Mouse (Mus musculus): ENCODE data around the gene Ncoa1.
A peak's percentile ranks its signal among the peaks of the same experiment; 100 is the strongest.
"Not testable (repeated sequence)": the region's sequence is repeated elsewhere in the genome, so short reads cannot be mapped to it uniquely, and the experiment has no call there.

Gene Ncoa1

GRCm38 (mm10) chr12:4476291-4476831 lies 621 bp downstream of the Ncoa1 start:
- peak; percentile 46 to 78 for DNase-seq (ENCODE audit: low spot score in 2 of 2)

- no peak for DNase-seq (ENCODE audit: low spot score in 2 of 2)
Observed at GRCm38 (mm10) chr12:4475251-4475993, 1.6 kb downstream of the Ncoa1 start.

- DNase-seq (ENCODE audit: low spot score in 2 of 2), result no peak
Observed at GRCm38 (mm10) chr12:4469115-4469514, 7.9 kb downstream of the Ncoa1 start.

DNA sequence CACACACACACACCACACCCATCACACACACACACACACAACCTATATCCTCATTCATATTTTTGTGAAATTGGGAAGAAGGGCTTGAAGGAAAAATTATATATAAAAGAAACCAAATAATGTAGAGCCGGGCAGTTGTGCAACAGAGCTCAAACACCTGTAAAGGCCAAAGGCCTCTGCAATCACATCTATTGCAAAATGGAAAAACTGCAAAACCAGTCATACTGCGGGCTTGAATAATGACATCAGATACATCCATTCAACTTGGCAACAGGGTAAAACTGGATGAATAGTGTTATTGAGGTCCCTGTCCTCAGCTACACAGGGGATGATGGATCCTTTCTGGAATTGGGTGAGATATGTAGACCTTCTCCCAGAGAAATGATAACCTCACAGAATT lies 13.3 kb downstream of the Ncoa1 start:
- no peak for DNase-seq (ENCODE audit: low spot score in 2 of 2)

DNA sequence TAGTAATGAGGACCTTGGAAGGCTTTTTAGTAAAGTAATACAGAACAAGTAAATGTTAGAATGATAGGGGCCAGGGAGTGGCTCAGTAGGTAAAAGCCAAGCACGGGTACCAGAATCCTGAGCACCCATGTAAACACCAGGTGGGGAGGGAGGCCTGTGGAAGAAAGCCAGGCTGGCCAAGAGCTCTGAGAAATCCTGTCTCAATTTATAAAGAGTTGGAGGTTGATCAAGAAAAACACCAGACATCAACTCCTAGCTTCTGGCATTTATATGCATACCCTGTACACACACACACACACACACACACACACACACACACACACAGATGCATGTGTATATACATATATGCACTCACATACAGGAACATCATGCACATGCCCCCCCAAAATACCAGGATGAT lies 14.6 kb downstream of the Ncoa1 start:
- DNase-seq (ENCODE audit: low spot score in 2 of 2), result no peak

DNA sequence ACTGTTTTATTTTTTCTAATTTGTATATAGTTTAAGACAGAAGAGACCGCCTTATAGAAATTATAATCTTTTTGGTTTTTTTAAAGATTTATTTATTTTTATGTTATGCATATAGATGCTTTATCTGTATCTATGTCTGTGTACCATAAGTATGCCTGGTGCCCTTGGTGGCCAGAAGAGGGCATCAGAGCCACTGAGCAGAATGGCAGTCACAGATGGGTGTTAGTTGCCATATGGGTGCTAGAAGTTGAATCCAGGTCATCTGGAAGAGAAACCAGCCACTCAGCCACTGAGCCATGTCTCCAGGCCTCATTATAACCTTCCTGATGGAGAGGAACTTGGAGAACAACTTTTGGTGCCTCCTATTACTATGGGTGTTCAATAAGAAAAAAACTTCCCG lies 16.0 kb downstream of the Ncoa1 start:
- no peak for DNase-seq (ENCODE audit: low spot score in 2 of 2)

GRCm38 (mm10) chr12:4454956-4455565 lies 21.9 kb downstream of the Ncoa1 start:
- no peak for DNase-seq (ENCODE audit: low spot score in 2 of 2)

- DNase-seq (ENCODE audit: low spot score in 2 of 2), result no peak
Observed at GRCm38 (mm10) chr12:4454248-4454647, 22.7 kb downstream of the Ncoa1 start.

DNA sequence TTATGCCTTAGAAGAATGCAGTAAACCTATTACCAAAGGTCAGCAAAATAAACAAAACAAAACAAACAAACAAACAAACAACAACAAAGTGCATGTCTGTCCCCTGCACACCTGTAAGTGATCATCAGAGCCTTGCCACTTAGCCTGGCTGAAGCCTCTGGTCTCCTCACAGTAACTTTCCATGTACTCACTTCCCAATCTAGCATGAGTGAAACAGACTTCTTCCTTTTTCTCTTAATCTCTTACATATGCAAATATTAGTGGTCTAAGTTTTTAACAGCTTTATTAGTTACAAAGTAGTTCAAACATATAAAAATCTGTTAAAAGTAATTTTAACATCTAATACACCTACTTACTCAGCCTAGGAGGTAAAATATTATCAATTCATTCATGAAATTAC lies 24.7 kb downstream of the Ncoa1 start:
- DNase-seq (ENCODE audit: low spot score in 2 of 2), result no peak

GRCm38 (mm10) chr12:4450485-4450884 lies 26.5 kb downstream of the Ncoa1 start:
- not testable (repeated sequence) for DNase-seq (ENCODE audit: low spot score in 2 of 2)

DNA sequence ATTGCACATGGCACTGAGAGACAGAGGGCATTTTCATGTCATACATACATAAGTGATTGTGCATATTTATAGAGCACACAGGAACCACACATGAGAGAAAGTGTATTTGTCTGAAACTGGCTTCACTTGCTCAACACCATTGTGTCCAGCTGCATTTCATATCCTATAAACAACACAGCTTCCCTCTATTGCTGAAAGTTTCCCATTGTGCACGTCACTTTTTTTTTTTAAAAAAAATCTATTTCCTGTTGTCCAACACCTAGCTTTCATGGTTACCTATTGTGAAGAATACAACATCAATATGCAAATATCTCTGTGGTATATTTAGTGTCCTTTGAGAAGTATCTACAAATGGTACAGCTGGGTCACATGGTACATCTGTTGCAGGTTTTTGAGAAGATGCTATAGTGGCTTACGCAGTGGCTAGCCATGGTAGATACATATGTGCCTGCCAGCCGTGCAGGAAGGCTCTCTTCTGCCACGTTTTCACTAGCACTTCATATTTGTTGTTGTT lies 28.8 kb downstream of the Ncoa1 start:
- no peak for DNase-seq (ENCODE audit: low spot score in 2 of 2)

DNA sequence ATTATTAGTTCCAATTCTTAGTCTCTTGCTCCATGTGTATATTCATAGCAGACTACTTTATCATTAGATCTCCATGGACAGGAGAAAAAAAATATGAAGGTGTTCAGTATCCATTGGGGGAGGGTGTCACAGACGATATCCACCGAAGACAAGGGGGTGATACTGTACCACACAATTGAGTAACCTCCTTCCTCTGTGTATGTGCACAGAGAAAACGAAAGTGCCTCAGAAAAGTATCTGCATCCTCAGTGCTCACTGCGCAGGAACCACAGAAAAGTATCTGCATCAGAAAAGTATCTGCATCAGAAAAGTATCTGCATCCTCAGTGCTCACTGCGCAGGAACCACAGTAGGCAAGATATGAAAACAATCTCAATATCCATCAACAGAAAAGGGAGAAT lies 32.0 kb downstream of the Ncoa1 start:
- DNase-seq (ENCODE audit: low spot score in 2 of 2), result no peak

DNA sequence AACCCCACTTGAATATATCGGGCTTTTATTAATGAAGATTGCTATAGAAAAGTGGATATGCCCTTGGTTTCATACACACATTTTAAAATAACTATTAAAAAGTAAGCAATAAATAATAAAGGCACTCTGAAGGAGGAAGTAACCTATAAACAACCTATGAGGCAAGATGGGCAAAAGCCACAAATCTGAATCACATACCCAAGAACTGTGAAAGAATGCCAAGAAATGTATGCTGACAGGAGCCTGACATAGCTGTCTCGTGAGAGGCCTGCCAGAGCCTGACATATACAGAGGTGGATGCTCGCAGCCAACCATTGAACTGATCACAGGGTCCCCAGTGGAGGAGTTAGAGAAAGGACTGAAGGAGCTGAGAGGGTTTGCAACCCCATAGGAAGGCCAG lies 35.5 kb downstream of the Ncoa1 start:
- DNase-seq (ENCODE audit: low spot score in 2 of 2), result no peak

- no peak for DNase-seq (ENCODE audit: low spot score in 2 of 2)
Observed at GRCm38 (mm10) chr12:4436198-4436597, 40.8 kb downstream of the Ncoa1 start.

DNA sequence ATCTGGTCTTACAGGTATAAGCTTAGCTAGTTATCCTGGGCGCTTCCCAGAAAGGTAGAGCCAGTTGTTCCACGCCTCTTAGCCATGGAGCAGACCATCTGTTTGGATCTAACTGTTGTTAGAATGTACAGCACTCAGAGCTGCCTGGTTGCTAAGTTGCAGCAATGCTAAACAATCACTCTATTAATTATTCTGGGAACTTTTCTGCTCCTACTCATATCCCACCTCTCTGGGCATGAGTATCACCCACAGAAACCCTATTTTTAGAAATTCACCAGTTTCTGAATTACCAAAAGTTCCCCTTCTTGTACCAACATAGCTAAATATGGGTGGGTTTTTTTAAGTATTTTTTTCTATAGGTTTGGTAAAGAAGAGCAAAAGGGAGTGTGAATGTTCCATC lies 43.4 kb downstream of the Ncoa1 start:
- DNase-seq (ENCODE audit: low spot score in 2 of 2), result no peak

DNA sequence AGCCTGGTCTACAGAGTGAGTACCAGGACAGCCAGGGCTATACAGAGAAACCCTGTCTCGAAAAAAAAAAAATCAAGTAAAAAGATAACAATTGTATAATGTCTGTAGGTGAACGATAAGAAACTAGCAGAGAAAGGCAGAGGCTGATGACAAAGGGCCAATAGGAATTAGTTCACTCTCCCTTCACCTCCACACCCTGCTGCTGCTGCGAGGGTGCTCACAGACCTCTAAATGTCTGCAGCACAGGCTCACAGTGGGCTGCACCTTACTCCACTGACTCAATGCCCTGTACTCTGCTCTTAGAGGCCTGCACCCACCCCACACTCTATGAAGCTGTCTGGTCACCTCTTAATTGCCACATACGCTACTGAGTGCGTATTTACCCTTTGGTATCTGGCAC lies 45.0 kb downstream of the Ncoa1 start:
- no peak for DNase-seq (ENCODE audit: low spot score in 2 of 2)

GRCm38 (mm10) chr12:4430061-4430825 lies 46.7 kb downstream of the Ncoa1 start:
- no peak for DNase-seq (ENCODE audit: low spot score in 2 of 2)

DNA sequence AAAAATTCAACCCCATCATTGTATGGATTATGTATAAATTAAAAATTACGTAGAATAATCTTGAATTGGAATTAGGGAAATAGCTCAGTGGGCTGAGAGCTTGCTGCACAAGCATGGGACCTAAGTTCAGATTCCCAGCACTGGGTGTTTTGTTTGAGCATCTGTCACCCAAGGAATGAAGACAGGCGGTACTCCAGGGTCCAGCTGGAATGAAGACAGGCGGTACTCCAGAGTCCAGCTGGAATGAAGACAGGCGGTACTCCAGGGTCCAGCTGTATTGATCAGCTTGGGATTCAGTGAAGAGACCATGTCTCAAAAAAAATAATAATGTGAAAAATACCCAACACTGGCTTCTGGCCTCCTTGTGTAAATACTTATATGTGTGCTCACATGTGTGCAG lies 58.2 kb downstream of the Ncoa1 start:
- DNase-seq (ENCODE audit: low spot score in 2 of 2), result no peak

DNA sequence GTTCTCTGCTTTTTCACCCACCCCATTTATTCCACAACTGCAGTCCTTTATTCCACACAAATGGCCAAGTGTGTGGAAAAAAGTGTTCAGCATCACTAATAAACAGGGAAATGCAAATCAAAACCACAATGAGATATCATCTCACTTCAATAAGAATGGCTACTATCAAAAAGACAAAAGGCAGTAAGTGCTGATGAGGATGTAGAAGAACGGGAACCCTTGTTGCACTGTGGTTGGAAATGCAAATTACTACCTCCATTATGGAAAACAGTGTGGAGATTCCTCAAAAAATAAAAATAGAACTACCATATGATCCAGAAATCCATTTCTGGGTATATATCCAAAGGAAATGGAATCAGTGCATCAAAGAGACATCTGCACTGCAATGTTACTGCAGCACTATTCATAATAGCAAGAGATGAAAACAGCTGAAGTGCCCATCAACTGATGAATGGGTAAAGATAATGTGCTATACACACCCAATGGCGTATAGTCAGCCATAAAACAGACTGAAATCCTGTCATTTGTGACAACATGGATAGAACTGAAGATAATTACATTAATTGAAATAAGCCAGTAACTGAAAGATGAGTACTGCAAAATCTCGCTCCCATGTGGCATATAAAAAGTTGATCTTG lies 59.2 kb downstream of the Ncoa1 start:
- DNase-seq (ENCODE audit: low spot score in 2 of 2), result no peak

DNA sequence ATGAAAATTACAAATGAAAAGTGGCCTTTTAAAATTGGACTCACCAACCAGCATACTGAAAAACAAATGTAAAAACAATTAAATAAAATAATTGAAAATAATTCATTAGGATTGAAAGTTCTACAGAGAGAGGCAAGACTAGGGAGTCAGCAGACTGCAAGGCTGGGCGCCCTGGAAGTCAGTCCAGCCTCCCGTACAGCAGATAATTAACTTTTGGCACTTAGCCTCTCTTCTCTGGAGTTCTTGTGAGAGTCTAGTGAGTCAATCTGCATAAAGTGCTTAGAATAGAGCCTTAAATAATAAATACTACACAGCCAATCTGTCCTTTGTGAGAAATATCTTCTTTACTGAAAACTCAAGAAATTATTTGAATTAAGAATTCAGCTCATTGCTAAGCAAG lies 69.9 kb downstream of the Ncoa1 start:
- no peak for DNase-seq (ENCODE audit: low spot score in 2 of 2)

- DNase-seq (ENCODE audit: low spot score in 2 of 2), result no peak
Observed at GRCm38 (mm10) chr12:4406155-4406554, 70.8 kb downstream of the Ncoa1 start.

- no peak for DNase-seq (ENCODE audit: low spot score in 2 of 2)
Observed at GRCm38 (mm10) chr12:4403206-4403605, 73.8 kb downstream of the Ncoa1 start.

Data from spleen, postnatal 4 days (tissue).